Mouse (Mus musculus) heart, embryonic 11.5 days (tissue): ENCODE data around the gene Mrm3. TPM values are rescaled to one million over a fixed set of nuclear protein-coding genes. Genes with fewer than 3 reads are reported as not detected.

ENCODE experiments used
- ATAC-seq: fragments of 200-750 bp; cut with Nextera tagmentation; replicated peaks from 2 replicates; pipeline ENCODE4 v1.8.0; 2017; ENCODE audit warnings: moderate library complexity; ENCODE audit not compliant: insufficient number of reproducible peaks, low FRiP score, low TSS enrichment
- H3K27ac ChIP-seq: fragments of 300-500 bp; sonication (generic); 2 replicates; pipeline ENCODE4 v1.5.1; 2014; ENCODE audit warnings: mild to moderate bottlenecking, low read depth, low read length
- H3K27me3 ChIP-seq: fragments of 300-500 bp; sonication (generic); 2 replicates; pipeline ENCODE4 v1.6.1; 2014; ENCODE audit warnings: mild to moderate bottlenecking, low read length, mixed read lengths; ENCODE audit not compliant: control insufficient read depth, insufficient read depth
- H3K36me3 ChIP-seq: fragments of 300-500 bp; sonication (generic); 2 replicates; pipeline ENCODE4 v1.6.1; 2014; ENCODE audit warnings: mild to moderate bottlenecking, low read length, moderate library complexity, mixed read lengths; ENCODE audit not compliant: control insufficient read depth, insufficient read depth
- H3K4me1 ChIP-seq: fragments of 300-500 bp; sonication (generic); 2 replicates; pipeline ENCODE4 v1.6.1; 2014; ENCODE audit warnings: low read length; ENCODE audit not compliant: control insufficient read depth, insufficient read depth
- H3K4me2 ChIP-seq: fragments of 300-500 bp; sonication (generic); 2 replicates; pipeline ENCODE4 v1.6.1; 2014; ENCODE audit warnings: mild to moderate bottlenecking, moderate library complexity
- H3K4me3 ChIP-seq: fragments of 300-500 bp; sonication (generic); 2 replicates; pipeline ENCODE4 v1.5.1; 2014; ENCODE audit warnings: low read depth, low read length
- H3K9ac ChIP-seq: fragments of 300-500 bp; sonication (generic); 2 replicates; pipeline ENCODE4 v1.6.1; 2014; ENCODE audit warnings: mild to moderate bottlenecking, low read depth, low read length, moderate library complexity
- H3K9me3 ChIP-seq: fragments of 300-500 bp; sonication (generic); replicated peaks from 2 replicates; pipeline ENCODE4 v1.6.1; 2016; ENCODE audit warnings: low read length; ENCODE audit not compliant: control insufficient read depth
- WGBS: fragments of 180-500 bp; shearing (Covaris S2); extraction: QIAGEN DNeasy Blood & Tissue Kit; methylation state at CpG from one replicate; pipeline ENCODE4 v1.1.7; 2014; ENCODE audit not compliant: insufficient replicate concordance; 5-methylcytosine and 5-hydroxymethylcytosine counted together
- polyA plus RNA-seq: library from polyadenylated mRNA; unstranded; fragments of >200 nt; fragmentation: Nextera tagmentation; extraction: Ambion mirVana; gene quantifications from 2 replicates; pipeline ENCODE4 v1.2.1, GENCODE M21; 2014

Gene Mrm3
- polyA plus RNA-seq, 1 experiment from 2014 or later = 21.6 TPM

- Histone ChIP-seq H3K9me3 (no peaks in the 10 kb centered on the region), H3K27me3 (no peaks in the 10 kb centered on the region), H3K27ac (peak overlapping the region; percentile 63), H3K9ac (peak overlapping the region; percentile 84), H3K36me3 (peaks cover 6% of the 10 kb centered on the region), H3K4me1 (peaks cover 9% of the 10 kb centered on the region), H3K4me2 (peak overlapping the region; percentile 94), H3K4me3 (peak overlapping the region; percentile 68)
- ATAC-seq = no peak
- WGBS = 3% methylated on average over 34 of the region's 34 CpGs
Measured at GRCm38 (mm10) chr11:76243811-76244546, 464 bp downstream of the Mrm3 start.

GRCm38 (mm10) chr11:76246439-76246838 lies 2.9 kb downstream of the Mrm3 start:
- no peak overlapping the region for H3K9ac ChIP-seq
- peaks cover 14% of the 10 kb centered on the region for H3K36me3 ChIP-seq
- no peak for ATAC-seq
- no peak overlapping the region for H3K27ac ChIP-seq
- peaks cover 9% of the 10 kb centered on the region for H3K4me1 ChIP-seq
- no peaks in the 10 kb centered on the region for H3K9me3 ChIP-seq
- H3K27me3 ChIP-seq = no peaks in the 10 kb centered on the region
- no peak overlapping the region for H3K4me3 ChIP-seq
- H3K4me2 ChIP-seq = no peak overlapping the region

- no peaks in the 10 kb centered on the region for H3K27me3 ChIP-seq
- H3K9ac ChIP-seq = no peak overlapping the region
- WGBS = 58% methylated on average over 2 of the region's 2 CpGs
- H3K36me3 ChIP-seq = peaks cover 14% of the 10 kb centered on the region
- H3K27ac ChIP-seq = no peak overlapping the region
- H3K4me1 ChIP-seq = peaks cover 9% of the 10 kb centered on the region
- H3K9me3 ChIP-seq = no peaks in the 10 kb centered on the region
- H3K4me3 ChIP-seq = no peak overlapping the region
- no peak for ATAC-seq
- no peak overlapping the region for H3K4me2 ChIP-seq
Measured at GRCm38 (mm10) chr11:76247239-76247638, 3.7 kb downstream of the Mrm3 start.

- WGBS = 53% methylated on average over 3 of the region's 3 CpGs
- Histone ChIP-seq H3K4me3 (no peak overlapping the region), H3K9ac (no peak overlapping the region), H3K36me3 (peaks cover 14% of the 10 kb centered on the region), H3K27me3 (no peaks in the 10 kb centered on the region), H3K4me2 (no peak overlapping the region), H3K9me3 (no peaks in the 10 kb centered on the region), H3K27ac (no peak overlapping the region), H3K4me1 (no peaks in the 10 kb centered on the region)
- ATAC-seq = no peak
Measured at GRCm38 (mm10) chr11:76252036-76252435, 8.5 kb downstream of the Mrm3 start.

- Histone ChIP-seq H3K9ac (no peak overlapping the region), H3K4me2 (no peak overlapping the region), H3K27ac (no peak overlapping the region), H3K4me1 (no peaks in the 10 kb centered on the region), H3K36me3 (peaks cover 14% of the 10 kb centered on the region), H3K4me3 (no peak overlapping the region), H3K9me3 (no peaks in the 10 kb centered on the region), H3K27me3 (no peaks in the 10 kb centered on the region)
- WGBS = 43% methylated on average over 5 of the region's 5 CpGs
- no peak for ATAC-seq
Measured at GRCm38 (mm10) chr11:76253145-76253917, 9.8 kb downstream of the Mrm3 start.

GRCm38 (mm10) chr11:76253918-76254264 lies 10.4 kb downstream of the Mrm3 start:
- Histone ChIP-seq H3K36me3 (peaks cover 11% of the 10 kb centered on the region), H3K9ac (no peak overlapping the region), H3K27ac (no peak overlapping the region), H3K4me3 (no peak overlapping the region), H3K4me2 (no peak overlapping the region), H3K27me3 (no peaks in the 10 kb centered on the region), H3K4me1 (no peaks in the 10 kb centered on the region), H3K9me3 (no peaks in the 10 kb centered on the region)
- no peak for ATAC-seq
- WGBS = 71% methylated on average over 4 of the region's 4 CpGs

- H3K27ac ChIP-seq = no peak overlapping the region
- no peaks in the 10 kb centered on the region for H3K9me3 ChIP-seq
- ATAC-seq = no peak
- no peak overlapping the region for H3K4me2 ChIP-seq
- no peaks in the 10 kb centered on the region for H3K27me3 ChIP-seq
- no peak overlapping the region for H3K4me3 ChIP-seq
- peaks cover 5% of the 10 kb centered on the region for H3K36me3 ChIP-seq
- no peak overlapping the region for H3K9ac ChIP-seq
- H3K4me1 ChIP-seq = no peaks in the 10 kb centered on the region
- WGBS = 78% methylated on average over 4 of the region's 4 CpGs
Measured at GRCm38 (mm10) chr11:76255431-76256001, 12.0 kb downstream of the Mrm3 start.

- no peak for ATAC-seq
- Histone ChIP-seq H3K4me2 (no peak overlapping the region), H3K4me1 (no peaks in the 10 kb centered on the region), H3K9me3 (no peaks in the 10 kb centered on the region), H3K27me3 (no peaks in the 10 kb centered on the region), H3K4me3 (no peak overlapping the region), H3K9ac (no peak overlapping the region; the same call in 1 of the 2 replicates), H3K36me3 (no peaks in the 10 kb centered on the region; the same call in 1 of the 2 replicates), H3K27ac (no peak overlapping the region)
- 38% methylated on average over 5 of the region's 5 CpGs for WGBS
Measured at GRCm38 (mm10) chr11:76256129-76256528, 12.6 kb downstream of the Mrm3 start.
